Mouse (Mus musculus): ENCODE measurements around the gene Mdm4. TPM values are rescaled to one million over a fixed set of nuclear protein-coding genes. Genes with fewer than 3 reads are reported as not detected.

Gene Mdm4
- polyA plus RNA-seq, 2 experiments = 45.6 to 132 TPM

DNA sequence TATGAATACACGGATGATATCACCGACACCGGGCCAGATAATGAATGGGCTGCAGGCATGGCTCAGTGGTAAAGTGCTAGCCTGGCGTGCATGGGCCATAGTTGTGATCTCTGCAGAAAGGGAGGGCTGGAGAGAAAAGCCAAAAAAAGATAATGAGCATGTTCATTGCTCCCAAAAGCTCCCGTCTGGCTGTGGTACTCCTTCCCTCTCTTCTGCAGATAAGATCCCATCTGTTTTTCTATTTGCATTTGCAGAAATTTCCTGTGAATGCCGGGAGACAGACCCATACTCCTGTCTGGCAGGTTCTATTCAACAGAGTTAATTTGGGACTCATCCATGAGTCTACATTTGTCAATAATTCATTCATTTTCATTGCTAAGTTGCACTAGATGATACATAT, 32.8 kb upstream of the Mdm4 start:
- WGBS = 92% methylated on average over 6 of the region's 6 CpGs
- Histone ChIP-seq H3K4me3 (replicated peaks; ENCODE audit: low read length) (no peak overlapping the region), H3K4me1 (ENCODE audit: control insufficient read depth, insufficient read depth, low read length) (peaks cover 11% of the 10 kb centered on the region; the same call in 1 of the 2 replicates), H3K4me2 (replicated peaks; ENCODE audit: low read depth, low read length, severe bottlenecking) (no peak overlapping the region), H3K27ac (replicated peaks; ENCODE audit: low read depth, low read length) (no peak overlapping the region), H3K9me3 (ENCODE audit: control insufficient read depth, low read length) (no peaks in the 10 kb centered on the region), H3K36me3 (ENCODE audit: control insufficient read depth, insufficient read depth, low read length) (peaks cover 17% of the 10 kb centered on the region), H3K27me3 (ENCODE audit: control insufficient read depth, insufficient read depth, low read length) (no peaks in the 10 kb centered on the region), H3K9ac (ENCODE audit: low read depth, low read length, severe bottlenecking) (no peak overlapping the region)
- ATAC-seq (ENCODE audit: low FRiP score, low read depth) = no peak
- DNase-seq (ENCODE audit: low spot score) = no peak
- no peak for TF ChIP-seq POLR2A (IDR thresholded peaks at IDR 0.05; ENCODE audit: borderline replicate concordance, extremely low read depth, insufficient read depth, insufficient read length)

- Histone ChIP-seq H3K4me2 (replicated peaks; ENCODE audit: low read depth, low read length, severe bottlenecking) (no peak overlapping the region), H3K4me3 (replicated peaks; ENCODE audit: low read length) (no peak overlapping the region), H3K36me3 (ENCODE audit: control insufficient read depth, insufficient read depth, low read length) (peaks cover 3% of the 10 kb centered on the region; the same call in 1 of the 2 replicates), H3K9ac (ENCODE audit: low read depth, low read length, severe bottlenecking) (no peak overlapping the region), H3K9me3 (ENCODE audit: control insufficient read depth, low read length) (no peaks in the 10 kb centered on the region), H3K4me1 (ENCODE audit: control insufficient read depth, insufficient read depth, low read length) (peaks cover 24% of the 10 kb centered on the region), H3K27ac (replicated peaks; ENCODE audit: low read depth, low read length) (no peak overlapping the region), H3K27me3 (ENCODE audit: control insufficient read depth, insufficient read depth, low read length) (no peaks in the 10 kb centered on the region)
- WGBS = 69% methylated on average over 4 of the region's 4 CpGs
- ATAC-seq (ENCODE audit: low FRiP score, low read depth) (no peak), DNase-seq (ENCODE audit: low spot score) (no peak)
- TF ChIP-seq POLR2A (IDR thresholded peaks at IDR 0.05; ENCODE audit: borderline replicate concordance, extremely low read depth, insufficient read depth, insufficient read length) = no peak
Observed at GRCm38 (mm10) chr1:133060681-133061080, 30.3 kb upstream of the Mdm4 start.

DNA sequence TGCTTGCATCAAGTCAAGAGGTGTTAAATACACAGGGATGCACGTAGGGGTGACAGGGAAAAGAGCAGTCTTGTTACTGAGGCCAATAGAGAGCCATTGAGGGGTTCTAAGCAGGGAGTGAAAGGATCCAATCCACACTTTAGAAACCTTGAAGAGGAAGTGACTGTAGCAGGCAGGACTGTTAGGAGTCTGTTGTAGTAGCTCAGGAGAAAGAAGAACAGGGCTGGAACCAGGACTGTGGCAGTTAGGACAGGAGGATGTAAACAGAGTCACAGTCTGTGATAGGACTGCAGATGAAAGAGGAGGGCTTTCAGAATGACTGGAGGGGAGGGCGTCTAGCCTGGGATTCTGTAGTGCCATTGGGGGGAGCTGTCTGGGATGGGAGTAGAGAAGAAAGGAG, 29.2 kb upstream of the Mdm4 start:
- no peak overlapping the region for H3K4me2 ChIP-seq (replicated peaks; ENCODE audit: low read depth, low read length, severe bottlenecking)
- DNase-seq (ENCODE audit: low spot score) (no peak), ATAC-seq (ENCODE audit: low FRiP score, low read depth) (no peak)
- TF ChIP-seq POLR2A (IDR thresholded peaks at IDR 0.05; ENCODE audit: borderline replicate concordance, extremely low read depth, insufficient read depth, insufficient read length) = no peak
- no peaks in the 10 kb centered on the region for H3K27me3 ChIP-seq (ENCODE audit: control insufficient read depth, insufficient read depth, low read length)
- no peaks in the 10 kb centered on the region for H3K9me3 ChIP-seq (ENCODE audit: control insufficient read depth, low read length)
- no peak overlapping the region for H3K9ac ChIP-seq (ENCODE audit: low read depth, low read length, severe bottlenecking)
- H3K4me3 ChIP-seq (replicated peaks; ENCODE audit: low read length) = no peak overlapping the region
- H3K36me3 ChIP-seq (ENCODE audit: control insufficient read depth, insufficient read depth, low read length) = peaks cover 3% of the 10 kb centered on the region; the same call in 1 of the 2 replicates
- H3K4me1 ChIP-seq (ENCODE audit: control insufficient read depth, insufficient read depth, low read length) = peaks cover 24% of the 10 kb centered on the region
- no peak overlapping the region for H3K27ac ChIP-seq (replicated peaks; ENCODE audit: low read depth, low read length)
- 28% methylated on average over 2 of the region's 2 CpGs for WGBS

DNA sequence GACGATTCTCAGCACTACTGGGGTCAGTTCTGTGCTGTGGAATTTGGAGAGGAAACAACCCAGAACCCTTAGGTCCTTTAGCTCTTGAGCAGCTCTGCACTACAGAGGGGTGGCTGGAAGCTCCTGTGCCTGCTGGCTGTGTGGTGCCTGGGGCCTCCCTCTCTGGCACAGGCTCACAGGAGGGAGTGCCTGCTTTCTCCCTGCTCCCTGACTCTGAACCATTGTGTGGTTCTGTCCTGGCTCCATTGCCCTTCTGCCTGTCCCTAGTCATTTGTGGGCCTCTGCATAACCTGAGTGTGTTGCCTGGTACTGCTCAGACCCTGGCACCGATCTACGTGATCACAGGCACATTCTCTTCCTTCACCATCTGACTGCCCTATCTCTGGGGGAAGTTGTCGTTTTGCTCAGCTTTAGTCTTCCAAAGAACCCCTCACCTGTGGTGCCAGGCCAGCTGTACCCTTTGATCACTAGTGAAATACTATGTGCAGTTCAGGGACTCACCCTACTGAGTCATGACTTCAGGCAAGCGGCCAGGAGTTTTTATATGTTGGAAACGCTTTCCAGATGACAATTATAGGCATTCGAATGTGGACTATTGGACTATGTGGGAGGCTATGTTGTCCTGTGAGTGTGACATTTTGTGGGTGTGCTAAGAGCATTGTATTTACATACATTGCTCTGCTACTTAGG, 27.1 kb upstream of the Mdm4 start:
- Histone ChIP-seq H3K9me3 (ENCODE audit: control insufficient read depth, low read length) (no peaks in the 10 kb centered on the region), H3K36me3 (ENCODE audit: control insufficient read depth, insufficient read depth, low read length) (no peaks in the 10 kb centered on the region), H3K9ac (ENCODE audit: low read depth, low read length, severe bottlenecking) (0 out of 2 replicates have a peak overlapping the region, but pooled peaks have one; percentile 2), H3K27ac (replicated peaks; ENCODE audit: low read depth, low read length) (no peak overlapping the region), H3K4me2 (replicated peaks; ENCODE audit: low read depth, low read length, severe bottlenecking) (no peak overlapping the region), H3K4me1 (ENCODE audit: control insufficient read depth, insufficient read depth, low read length) (peaks cover 24% of the 10 kb centered on the region), H3K4me3 (replicated peaks; ENCODE audit: low read length) (no peak overlapping the region), H3K27me3 (ENCODE audit: control insufficient read depth, insufficient read depth, low read length) (no peaks in the 10 kb centered on the region)
- peak; percentile 63 for DNase-seq (ENCODE audit: low spot score)
- 23% methylated on average over 7 of the region's 7 CpGs for WGBS
- ATAC-seq (ENCODE audit: low FRiP score, low read depth) = peak; percentile 19; the same call in 1 of the 2 replicates
- no peak for TF ChIP-seq POLR2A (IDR thresholded peaks at IDR 0.05; ENCODE audit: borderline replicate concordance, extremely low read depth, insufficient read depth, insufficient read length)

- DNase-seq (ENCODE audit: low spot score) (no peak), ATAC-seq (ENCODE audit: low FRiP score, low read depth) (no peak)
- peaks cover 19% of the 10 kb centered on the region for H3K4me1 ChIP-seq (ENCODE audit: control insufficient read depth, insufficient read depth, low read length)
- H3K27me3 ChIP-seq (ENCODE audit: control insufficient read depth, insufficient read depth, low read length) = no peaks in the 10 kb centered on the region
- no peak overlapping the region for H3K27ac ChIP-seq (replicated peaks; ENCODE audit: low read depth, low read length)
- TF ChIP-seq POLR2A (IDR thresholded peaks at IDR 0.05; ENCODE audit: borderline replicate concordance, extremely low read depth, insufficient read depth, insufficient read length) = no peak
- H3K36me3 ChIP-seq (ENCODE audit: control insufficient read depth, insufficient read depth, low read length) = no peaks in the 10 kb centered on the region
- no peaks in the 10 kb centered on the region for H3K9me3 ChIP-seq (ENCODE audit: control insufficient read depth, low read length)
- 73% methylated on average over 8 of the region's 8 CpGs for WGBS
- no peak overlapping the region for H3K4me3 ChIP-seq (replicated peaks; ENCODE audit: low read length)
- no peak overlapping the region for H3K9ac ChIP-seq (ENCODE audit: low read depth, low read length, severe bottlenecking)
- no peak overlapping the region for H3K4me2 ChIP-seq (replicated peaks; ENCODE audit: low read depth, low read length, severe bottlenecking)
Observed at GRCm38 (mm10) chr1:133054326-133054725, 24.0 kb upstream of the Mdm4 start.
